Mouse (Mus musculus): ENCODE results near the gene Tnni2. TPM values are rescaled to one million over a fixed set of nuclear protein-coding genes. Genes with fewer than 3 reads are reported as not detected.

The Tnni2 gene
- polyA plus RNA-seq, 2 experiments: 134 to 156 TPM

- Histone ChIP-seq H3K4me1 (ENCODE audit: control insufficient read depth, insufficient read depth, low read length) (peaks cover 65% of the 10 kb centered on the region), H3K4me2 (replicated peaks; ENCODE audit: low read depth, low read length, severe bottlenecking) (peak overlapping the region; percentile 44), H3K27ac (replicated peaks; ENCODE audit: low read depth, low read length) (peak overlapping the region; percentile 98), H3K9me3 (ENCODE audit: control insufficient read depth, low read length) (no peaks in the 10 kb centered on the region), H3K9ac (ENCODE audit: low read depth, low read length, severe bottlenecking) (peak overlapping the region; percentile 40), H3K36me3 (ENCODE audit: control insufficient read depth, insufficient read depth, low read length) (0 out of 2 replicates have a peak, but pooled peaks cover 5% of the 10 kb centered on the region), H3K4me3 (replicated peaks; ENCODE audit: low read length) (peak overlapping the region; percentile 13; the same call in 1 of the 2 replicates), H3K27me3 (ENCODE audit: control insufficient read depth, insufficient read depth, low read length) (no peaks in the 10 kb centered on the region)
- WGBS: 3% methylated on average over 18 of the region's 22 CpGs
- peak; percentile 80 for ATAC-seq (ENCODE audit: low FRiP score, low read depth)
- 0 out of 2 replicates have a peak, but pooled peaks have one; percentile 32 for TF ChIP-seq POLR2A (IDR thresholded peaks at IDR 0.05; ENCODE audit: borderline replicate concordance, extremely low read depth, insufficient read depth, insufficient read length)
- DNase-seq (ENCODE audit: low spot score): peak; percentile 91
Measured at GRCm38 (mm10) chr7:142481568-142482255, 40.1 kb downstream of the Tnni2 start.

DNA sequence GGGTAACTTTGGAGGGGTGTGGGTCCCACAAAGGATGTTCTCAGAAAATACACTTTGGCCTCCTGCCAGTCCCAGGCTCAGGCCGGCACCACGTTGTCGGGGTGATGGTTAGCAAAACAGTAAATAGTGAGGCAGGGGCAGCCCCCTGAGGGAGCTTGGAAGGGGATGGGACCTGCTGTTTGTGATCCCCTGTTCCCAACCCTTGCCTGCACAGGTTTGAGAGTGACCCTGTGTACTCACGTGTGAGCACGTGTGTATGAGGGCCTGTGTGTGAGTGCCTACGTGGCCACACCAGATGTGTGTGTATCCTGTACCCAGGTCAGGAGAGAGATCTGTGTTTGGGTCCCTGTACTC is 40.6 kb downstream of the Tnni2 start:
- H3K36me3 ChIP-seq (ENCODE audit: control insufficient read depth, insufficient read depth, low read length): 0 out of 2 replicates have a peak, but pooled peaks cover 5% of the 10 kb centered on the region
- no peak for TF ChIP-seq POLR2A (IDR thresholded peaks at IDR 0.05; ENCODE audit: borderline replicate concordance, extremely low read depth, insufficient read depth, insufficient read length)
- ATAC-seq (ENCODE audit: low FRiP score, low read depth) (peak; percentile 24), DNase-seq (ENCODE audit: low spot score) (peak; percentile 64)
- H3K27me3 ChIP-seq (ENCODE audit: control insufficient read depth, insufficient read depth, low read length): no peaks in the 10 kb centered on the region
- H3K4me1 ChIP-seq (ENCODE audit: control insufficient read depth, insufficient read depth, low read length): peaks cover 70% of the 10 kb centered on the region
- 6% methylated on average over 6 of the region's 6 CpGs for WGBS
- H3K4me3 ChIP-seq (replicated peaks; ENCODE audit: low read length): peak overlapping the region; percentile 13; the same call in 1 of the 2 replicates
- peak overlapping the region; percentile 98 for H3K27ac ChIP-seq (replicated peaks; ENCODE audit: low read depth, low read length)
- H3K9ac ChIP-seq (ENCODE audit: low read depth, low read length, severe bottlenecking): peak overlapping the region; percentile 40
- peak overlapping the region; percentile 44 for H3K4me2 ChIP-seq (replicated peaks; ENCODE audit: low read depth, low read length, severe bottlenecking)
- no peaks in the 10 kb centered on the region for H3K9me3 ChIP-seq (ENCODE audit: control insufficient read depth, low read length)

GRCm38 (mm10) chr7:142483136-142483535 is 41.5 kb downstream of the Tnni2 start:
- no peak for TF ChIP-seq POLR2A (IDR thresholded peaks at IDR 0.05; ENCODE audit: borderline replicate concordance, extremely low read depth, insufficient read depth, insufficient read length)
- no peaks in the 10 kb centered on the region for H3K27me3 ChIP-seq (ENCODE audit: control insufficient read depth, insufficient read depth, low read length)
- no peaks in the 10 kb centered on the region for H3K9me3 ChIP-seq (ENCODE audit: control insufficient read depth, low read length)
- no peak overlapping the region for H3K4me3 ChIP-seq (replicated peaks; ENCODE audit: low read length)
- H3K9ac ChIP-seq (ENCODE audit: low read depth, low read length, severe bottlenecking): 0 out of 2 replicates have a peak overlapping the region, but pooled peaks have one; percentile 18
- 14% methylated on average over 11 of the region's 11 CpGs for WGBS
- peaks cover 78% of the 10 kb centered on the region for H3K4me1 ChIP-seq (ENCODE audit: control insufficient read depth, insufficient read depth, low read length)
- peak; percentile 19 for ATAC-seq (ENCODE audit: low FRiP score, low read depth)
- no peak overlapping the region for H3K4me2 ChIP-seq (replicated peaks; ENCODE audit: low read depth, low read length, severe bottlenecking)
- DNase-seq (ENCODE audit: low spot score): peak; percentile 83
- 0 out of 2 replicates have a peak, but pooled peaks cover 5% of the 10 kb centered on the region for H3K36me3 ChIP-seq (ENCODE audit: control insufficient read depth, insufficient read depth, low read length)
- H3K27ac ChIP-seq (replicated peaks; ENCODE audit: low read depth, low read length): peak overlapping the region; percentile 98

DNA sequence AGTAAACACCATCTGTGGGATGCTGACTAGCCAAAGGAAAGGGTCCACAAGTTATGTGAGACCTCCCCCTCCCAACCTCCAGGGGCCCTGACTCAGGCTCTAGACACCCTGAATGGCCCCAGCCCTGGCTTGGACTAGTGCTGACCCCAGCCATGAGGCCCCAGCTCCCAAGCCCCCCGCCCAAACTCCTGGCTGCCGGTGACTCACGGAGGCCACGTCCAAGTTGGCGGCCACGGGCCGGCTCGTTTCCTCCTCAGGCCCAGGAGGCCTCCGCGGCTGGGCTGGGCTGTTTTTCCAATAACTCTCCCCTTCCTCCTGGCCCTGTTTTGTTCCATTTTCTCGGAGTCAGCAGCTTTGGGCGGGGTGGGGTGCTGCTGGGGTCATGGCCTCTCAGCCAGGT is 43.2 kb downstream of the Tnni2 start:
- no peak overlapping the region for H3K9ac ChIP-seq (ENCODE audit: low read depth, low read length, severe bottlenecking)
- peaks cover 21% of the 10 kb centered on the region for H3K36me3 ChIP-seq (ENCODE audit: control insufficient read depth, insufficient read depth, low read length)
- no peak for TF ChIP-seq POLR2A (IDR thresholded peaks at IDR 0.05; ENCODE audit: borderline replicate concordance, extremely low read depth, insufficient read depth, insufficient read length)
- no peaks in the 10 kb centered on the region for H3K9me3 ChIP-seq (ENCODE audit: control insufficient read depth, low read length)
- peaks cover 82% of the 10 kb centered on the region for H3K4me1 ChIP-seq (ENCODE audit: control insufficient read depth, insufficient read depth, low read length)
- H3K4me3 ChIP-seq (replicated peaks; ENCODE audit: low read length): no peak overlapping the region
- ATAC-seq (ENCODE audit: low FRiP score, low read depth) (no peak), DNase-seq (ENCODE audit: low spot score) (peak; percentile 58)
- peak overlapping the region; percentile 92 for H3K27ac ChIP-seq (replicated peaks; ENCODE audit: low read depth, low read length)
- no peak overlapping the region for H3K4me2 ChIP-seq (replicated peaks; ENCODE audit: low read depth, low read length, severe bottlenecking)
- WGBS: 62% methylated on average over 12 of the region's 12 CpGs
- H3K27me3 ChIP-seq (ENCODE audit: control insufficient read depth, insufficient read depth, low read length): no peaks in the 10 kb centered on the region

GRCm38 (mm10) chr7:142486751-142487162 is 45.1 kb downstream of the Tnni2 start:
- peaks cover 66% of the 10 kb centered on the region for H3K4me1 ChIP-seq (ENCODE audit: control insufficient read depth, insufficient read depth, low read length)
- peaks cover 37% of the 10 kb centered on the region for H3K36me3 ChIP-seq (ENCODE audit: control insufficient read depth, insufficient read depth, low read length)
- no peaks in the 10 kb centered on the region for H3K27me3 ChIP-seq (ENCODE audit: control insufficient read depth, insufficient read depth, low read length)
- TF ChIP-seq POLR2A (IDR thresholded peaks at IDR 0.05; ENCODE audit: borderline replicate concordance, extremely low read depth, insufficient read depth, insufficient read length): no peak
- H3K9me3 ChIP-seq (ENCODE audit: control insufficient read depth, low read length): no peaks in the 10 kb centered on the region
- ATAC-seq (ENCODE audit: low FRiP score, low read depth) (peak; percentile 51), DNase-seq (ENCODE audit: low spot score) (peak; percentile 81)
- peak overlapping the region; percentile 5; the same call in 1 of the 2 replicates for H3K4me2 ChIP-seq (replicated peaks; ENCODE audit: low read depth, low read length, severe bottlenecking)
- H3K9ac ChIP-seq (ENCODE audit: low read depth, low read length, severe bottlenecking): 0 out of 2 replicates have a peak overlapping the region, but pooled peaks have one; percentile 2
- no peak overlapping the region for H3K4me3 ChIP-seq (replicated peaks; ENCODE audit: low read length)
- 9% methylated on average over 8 of the region's 8 CpGs for WGBS
- peak overlapping the region; percentile 92 for H3K27ac ChIP-seq (replicated peaks; ENCODE audit: low read depth, low read length)
